Mouse (Mus musculus): Measurements from ENCODE around the gene Ripk4.

DNA sequence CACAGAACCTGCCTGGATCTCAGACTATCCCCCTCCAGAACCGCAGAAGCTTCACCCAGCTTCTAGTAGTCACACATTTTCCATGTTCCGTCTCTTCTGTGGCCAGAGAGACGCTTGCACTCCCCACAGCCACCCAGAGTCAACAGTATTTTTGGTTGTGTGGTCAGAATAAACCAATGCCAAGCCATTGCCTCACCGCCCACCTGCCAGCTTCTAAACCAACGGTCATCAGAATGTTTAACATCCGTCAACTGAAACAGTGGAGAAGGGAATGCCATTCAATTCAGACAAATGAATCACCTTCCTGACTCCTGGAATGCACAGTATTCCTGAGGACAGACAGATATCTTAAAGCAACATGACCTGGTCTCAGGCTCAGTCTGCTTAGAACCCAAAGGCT is 47.0 kb downstream of the Ripk4 start:
- no peak for TF ChIP-seq CTCF (IDR thresholded peaks at IDR 0.05; ENCODE audit: low read depth)
- TF ChIP-seq EP300 (IDR thresholded peaks at IDR 0.05; ENCODE audit: low read depth) = no peak
